Mouse (Mus musculus): ENCODE results near the gene Gm12169. TPM values are rescaled to one million over a fixed set of nuclear protein-coding genes. Genes with fewer than 3 reads are reported as not detected.

Gene Gm12169
- polyA plus RNA-seq, 1 experiment from 2014 or later: not detected

Other genes starting within 250 kb of the Gm12169 start
- gene Cyfip2, start 211.4 kb upstream of the Gm12169 start, polyA plus RNA-seq (2015; fragmentation: Nextera tagmentation; extraction: Ambion mirVana): 4.0 and 4.9 TPM in 2 replicates
- 0.08 and 0.16 TPM in 2 replicates for gene Itk, start 134.7 kb upstream of the Gm12169 start, polyA plus RNA-seq (2015; fragmentation: Nextera tagmentation; extraction: Ambion mirVana)
- gene Fam71b, start 127.7 kb upstream of the Gm12169 start, polyA plus RNA-seq (2015; fragmentation: Nextera tagmentation; extraction: Ambion mirVana): not detected in 2 replicates
- 48.2 and 53.4 TPM in 2 replicates for gene Med7, start 87.3 kb upstream of the Gm12169 start, polyA plus RNA-seq (2015; fragmentation: Nextera tagmentation; extraction: Ambion mirVana)
- 0.15 and 0.20 TPM in 2 replicates for gene Havcr2, start 69.3 kb upstream of the Gm12169 start, polyA plus RNA-seq (2015; fragmentation: Nextera tagmentation; extraction: Ambion mirVana)
- gene BC053393, start 47.3 kb downstream of the Gm12169 start, polyA plus RNA-seq (2015; fragmentation: Nextera tagmentation; extraction: Ambion mirVana): not detected in 2 replicates
- not detected in 2 replicates for gene Dppa1, start 105.0 kb downstream of the Gm12169 start, polyA plus RNA-seq (2015; fragmentation: Nextera tagmentation; extraction: Ambion mirVana)
- gene Timd2, start 182.8 kb downstream of the Gm12169 start, polyA plus RNA-seq (2015; fragmentation: Nextera tagmentation; extraction: Ambion mirVana): 49.7 and 60.1 TPM in 2 replicates
- 0.09 TPM in 1 of 2 replicates, not detected in the other for gene Havcr1, start 210.9 kb downstream of the Gm12169 start, polyA plus RNA-seq (2015; fragmentation: Nextera tagmentation; extraction: Ambion mirVana)